Mouse (Mus musculus) layer of hippocampus, postnatal 25 days (tissue): ENCODE results near the gene Gm49325. TPM values are rescaled to one million over a fixed set of nuclear protein-coding genes. Genes with fewer than 3 reads are reported as not detected.
"Not testable (repeated sequence)": the region's sequence is repeated elsewhere in the genome, so short reads cannot be mapped to it uniquely, and the experiment has no call there.

ENCODE experiments used
- DNase-seq, 2 experiments: peaks; one replicate each; pipeline ENCODE4 v3.0.0; 2022; ENCODE audit warnings: mixed read lengths in 2 of 2, low spot score in 1 of 2; ENCODE audit errors: extremely low spot score in 1 of 2
- microRNA-seq, 2 experiments: library from miRNA; unstranded; fragments of <30 nt; microRNA quantifications; one replicate each; pipeline ENCODE4 v1.2.0; 2021
- total RNA-seq, 2 experiments: library from RNA; stranded (reverse); gene quantifications; 2 replicates each; pipeline ENCODE4 v1.2.3; 2021

Gene Gm49325
- total RNA-seq, 2 experiments from 2014 or later, result 29.0 to 29.8 TPM

DNA sequence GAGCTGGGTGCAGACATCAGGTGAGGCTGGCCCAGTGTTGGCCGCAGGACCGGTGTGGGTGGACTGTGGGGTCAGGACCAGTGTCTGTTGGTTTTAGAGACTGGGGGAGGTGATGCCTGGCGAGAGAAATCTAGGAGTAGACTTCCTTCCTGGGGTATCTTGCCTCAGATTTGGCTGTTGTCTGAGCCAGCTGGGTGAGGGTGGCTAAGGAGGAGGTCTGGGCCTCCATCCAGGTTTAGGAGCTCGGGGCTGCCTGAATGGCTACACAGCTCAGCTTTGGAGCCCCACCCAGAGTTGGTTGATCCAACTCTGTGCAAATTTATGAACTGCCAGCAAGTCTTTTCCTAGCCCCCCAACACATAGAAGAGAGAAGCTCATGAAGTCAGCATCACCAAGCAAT is 61.4 kb downstream of the Gm49325 start:
- DNase-seq, result no peak

DNA sequence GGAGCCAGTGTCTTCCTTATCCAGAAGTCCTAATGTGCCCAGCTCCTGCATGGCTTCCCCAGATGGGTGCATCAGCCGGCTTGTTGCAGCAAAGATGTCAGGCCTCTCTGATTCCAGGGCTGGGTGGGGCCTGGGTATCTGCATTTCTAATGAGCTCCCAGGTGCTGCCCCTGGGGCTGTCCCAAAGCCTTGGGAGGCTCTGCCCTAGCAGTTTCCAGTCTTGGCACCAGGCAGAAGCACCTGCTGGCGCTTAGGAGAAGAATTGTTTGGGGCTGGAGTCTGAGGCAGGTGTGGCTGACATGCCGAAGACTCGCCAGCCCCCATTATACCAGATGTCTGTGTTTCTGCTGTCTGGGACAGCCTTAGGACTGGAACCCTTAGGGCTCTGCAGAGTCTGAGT is 64.7 kb downstream of the Gm49325 start:
- DNase-seq, result no peak

DNA sequence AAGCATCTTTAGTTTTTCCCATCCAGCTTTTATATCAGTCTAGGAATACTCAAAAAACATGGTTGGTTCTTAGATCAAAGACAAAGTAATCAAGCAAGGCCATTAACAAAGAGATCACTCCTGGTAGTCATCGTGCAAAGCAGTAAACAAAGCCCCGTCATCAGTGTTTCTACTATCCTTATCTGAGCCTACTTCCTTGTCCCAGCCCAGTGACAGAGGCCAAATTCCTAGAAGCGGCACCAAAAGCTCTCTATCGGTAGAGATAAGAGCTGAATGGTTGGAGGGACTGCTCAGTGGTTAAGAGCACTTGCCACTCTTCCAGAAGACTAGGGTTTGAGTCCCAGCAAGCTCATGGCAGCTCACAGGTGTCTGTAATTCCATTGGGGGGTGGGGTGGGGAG is 65.5 kb downstream of the Gm49325 start:
- no peak for DNase-seq

DNA sequence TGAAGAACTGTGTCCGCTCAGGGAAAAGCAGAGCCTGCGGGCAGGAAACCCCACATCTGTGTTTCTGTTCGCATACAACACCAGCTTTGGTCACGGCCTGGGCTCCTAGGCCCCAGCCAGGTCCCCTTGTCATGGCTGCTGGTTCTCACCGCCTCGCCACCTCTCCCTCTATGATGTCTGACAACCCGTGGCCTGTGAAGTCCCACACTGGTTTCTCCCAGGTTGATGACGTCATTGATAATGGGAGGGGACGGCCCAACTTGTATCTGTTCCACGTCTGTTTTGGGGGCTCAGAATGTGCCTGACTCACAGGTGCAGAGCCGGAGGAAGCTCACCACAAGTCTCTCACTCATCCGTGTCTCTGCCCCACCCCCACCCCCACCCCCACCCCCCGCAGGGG is 67.8 kb downstream of the Gm49325 start:
- no peak for DNase-seq

DNA sequence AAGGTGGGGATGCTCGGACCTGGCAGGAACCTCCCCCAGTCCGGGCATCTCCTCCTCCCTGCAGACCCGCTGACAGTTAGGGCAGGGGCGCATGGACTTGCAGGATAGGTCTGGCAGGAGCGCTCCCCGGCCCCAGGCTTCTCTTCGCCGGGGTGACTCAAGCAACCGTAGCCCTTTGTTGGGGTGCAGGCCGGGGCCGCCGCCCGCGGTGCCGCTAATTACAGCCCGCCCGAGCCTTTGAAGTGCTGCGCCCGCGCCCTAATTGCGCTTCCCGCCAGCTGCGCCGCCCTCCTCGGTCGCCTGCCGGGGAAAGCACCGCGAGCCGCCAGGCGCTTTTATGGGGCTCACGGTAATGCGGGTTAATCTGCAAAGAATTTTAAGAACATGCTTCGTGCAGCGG is 71.6 kb downstream of the Gm49325 start:
- DNase-seq, result no peak

DNA sequence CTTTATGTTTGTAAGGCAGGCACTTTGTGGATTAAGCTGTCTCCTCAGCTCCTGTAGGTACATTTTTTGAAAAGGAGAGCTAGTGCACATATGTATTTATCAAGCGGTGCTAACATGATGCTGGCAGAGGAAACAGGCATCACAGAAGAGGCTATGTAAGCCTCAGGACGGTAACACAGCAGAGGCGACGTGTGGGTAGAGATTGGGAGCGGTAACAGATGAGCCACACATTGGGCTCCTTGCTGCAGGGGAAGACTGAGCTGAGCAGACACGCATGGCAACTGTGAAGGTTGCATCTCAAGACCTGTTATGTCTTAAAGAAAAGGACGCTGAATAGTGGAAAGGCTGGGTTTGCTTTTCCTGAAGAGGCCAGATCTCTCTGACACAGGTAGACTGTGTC is 77.0 kb downstream of the Gm49325 start:
- no peak for DNase-seq

DNA sequence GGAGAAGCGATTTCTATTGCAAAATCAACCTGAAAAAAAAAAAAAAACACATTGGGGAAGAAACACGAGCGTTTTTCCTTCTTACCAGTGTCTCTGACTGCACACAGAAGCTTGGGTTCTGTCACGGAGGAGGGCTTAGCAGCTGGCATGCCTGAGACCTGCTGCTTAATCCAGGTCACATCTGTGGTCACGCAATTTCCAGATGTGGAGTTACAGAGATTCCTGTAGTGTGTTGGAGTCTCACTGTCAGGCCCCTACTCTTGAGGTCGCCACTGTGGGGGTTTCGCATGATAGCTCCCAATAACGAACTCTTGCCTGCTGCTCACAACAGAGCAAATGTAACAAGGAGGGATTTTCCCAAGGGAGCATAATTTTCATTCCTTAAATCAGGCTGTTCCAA is 78.2 kb downstream of the Gm49325 start:
- DNase-seq, result no peak

DNA sequence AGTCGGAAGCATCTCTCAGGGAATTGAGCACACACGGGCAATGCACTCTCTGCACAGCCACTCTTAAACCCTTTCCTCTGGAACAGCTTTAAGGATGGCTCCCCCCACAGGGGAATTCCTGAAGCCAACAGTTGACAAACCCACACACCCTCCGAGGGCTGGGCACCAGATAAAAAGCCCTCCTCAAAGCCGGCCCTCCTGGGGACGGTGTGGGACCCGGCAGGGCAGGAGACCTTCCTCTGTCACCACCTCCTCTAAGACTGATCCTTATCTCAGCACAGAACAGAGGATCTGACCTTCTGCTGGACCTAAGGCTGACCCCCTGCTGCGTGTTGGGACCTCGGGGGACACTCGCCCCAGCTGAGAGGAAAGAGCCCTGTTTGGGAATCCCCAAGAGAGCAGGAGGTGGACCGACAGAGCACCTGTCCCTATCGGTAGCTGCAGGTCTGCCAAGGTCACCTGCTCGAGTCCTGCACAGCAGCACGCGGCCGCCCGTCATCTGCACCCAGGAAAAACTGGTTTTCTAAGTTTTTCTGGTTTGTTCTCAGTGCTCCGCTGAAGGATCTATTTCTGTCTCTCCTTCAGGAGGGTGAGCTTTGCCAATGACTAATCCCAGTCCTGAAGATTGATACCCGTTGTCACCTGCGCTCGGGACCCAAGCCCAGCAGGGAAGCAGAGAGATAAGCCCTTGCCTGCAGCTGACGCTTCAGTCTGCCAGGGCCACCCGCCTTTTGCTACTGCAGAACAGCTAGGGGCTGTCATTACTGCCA is 80.1 kb downstream of the Gm49325 start, which contains the start of gene Tspear:
Gene Tspear, plus strand, starts transcription at position 675 of the 770 bp plus-strand sequence.
- DNase-seq, result no peak

DNA sequence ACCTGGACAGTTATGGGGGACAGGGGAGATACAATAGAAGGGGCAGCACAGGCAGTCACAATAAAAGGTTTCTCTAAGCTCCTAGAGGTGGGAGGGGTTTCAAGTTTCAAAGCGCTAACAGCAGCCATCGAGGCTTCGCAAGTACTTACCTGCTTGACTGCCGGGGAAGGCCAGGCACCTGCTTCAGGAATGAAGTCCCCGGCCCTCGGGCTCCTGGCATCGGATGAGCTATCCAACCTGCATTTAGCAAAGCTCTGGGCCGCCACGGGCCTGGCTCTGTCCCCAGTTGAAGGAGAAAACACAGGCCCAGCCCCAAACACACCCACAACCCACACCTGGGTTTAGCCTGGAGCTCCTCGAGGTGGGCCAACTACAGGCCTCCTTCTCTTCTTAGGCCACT is 81.0 kb downstream of the Gm49325 start:
- no peak for DNase-seq

DNA sequence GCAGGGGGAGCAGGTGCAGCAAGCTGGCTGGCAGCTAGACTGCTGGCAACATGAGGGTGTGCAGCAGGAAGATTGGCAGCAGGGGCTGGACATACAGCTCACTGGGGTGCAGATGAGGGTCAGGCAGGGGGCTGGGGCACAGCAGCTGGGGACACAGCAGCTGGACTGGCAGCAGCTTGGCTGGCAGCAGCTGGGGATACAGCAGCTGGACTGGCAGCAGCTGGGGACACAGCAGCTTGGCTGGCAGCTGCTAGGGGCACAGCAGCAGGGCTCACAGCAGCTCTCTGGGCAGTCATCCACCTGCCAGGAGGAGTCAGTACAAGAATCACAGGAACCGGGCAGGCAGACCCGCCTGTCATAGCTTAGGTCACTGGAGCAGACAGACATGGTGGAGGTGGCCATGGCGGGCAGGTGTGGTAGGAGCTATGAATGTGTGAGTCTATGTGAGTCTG is 84.4 kb downstream of the Gm49325 start, which contains the start of gene Gm19402:
Gene Gm19402, minus strand, starts transcription at position 402 of the 452 bp plus-strand sequence.
- not testable (repeated sequence) for DNase-seq

Small RNA genes within 50 kb of the gene (microRNA-seq; reads per million reads assigned to microRNA genes)
- 9.9 to 65.3 reads per million in 2 experiments for gene Mir1930

Other genes with a start within 250 kb of the Gm49325 start
- gene Adarb1, start 187.9 kb upstream of the Gm49325 start, total RNA-seq, result 100 to 1,000 TPM; 103 to 104 TPM
- 10 to 100 TPM; 32.8 to 33.1 TPM for gene Fam207a, start 90.4 kb upstream of the Gm49325 start, total RNA-seq
- 1 to 10 TPM; 3.4 to 4.1 TPM for gene Itgb2, start 75.9 kb upstream of the Gm49325 start, total RNA-seq
- 10 to 100 TPM; 68.2 to 69.4 TPM for gene Pttg1ip, start 24.5 kb upstream of the Gm49325 start, total RNA-seq
- gene Sumo3, start 100 bp upstream of the Gm49325 start, total RNA-seq, result 100 to 1,000 TPM; 116 to 128 TPM
- gene Ube2g2, start 16.1 kb downstream of the Gm49325 start, total RNA-seq, result 10 to 100 TPM; 69.8 to 88.4 TPM
- gene Tspear, start 80.4 kb downstream of the Gm49325 start, total RNA-seq, result not detected
- gene Gm19402, start 84.6 kb downstream of the Gm49325 start, total RNA-seq, result not detected
- gene Gm9508, start 91.0 kb downstream of the Gm49325 start, total RNA-seq, result not detected
- gene Gm10272, start 100.4 kb downstream of the Gm49325 start, total RNA-seq, result not detected
- gene Gm10024, start 105.3 kb downstream of the Gm49325 start, total RNA-seq, result not detected
- not detected for gene Gm10142, start 109.6 kb downstream of the Gm49325 start, total RNA-seq
- not detected for gene Krtap12-1, start 114.4 kb downstream of the Gm49325 start, total RNA-seq
- not detected for gene Gm10100, start 120.3 kb downstream of the Gm49325 start, total RNA-seq
- gene Gm18596, start 136.4 kb downstream of the Gm49325 start, total RNA-seq, result not detected
- gene Gm9736, start 145.2 kb downstream of the Gm49325 start, total RNA-seq, result not detected
- gene Gm3233, start 153.5 kb downstream of the Gm49325 start, total RNA-seq, result not detected
- gene Gm3238, start 165.1 kb downstream of the Gm49325 start, total RNA-seq, result not detected
- gene Gm7138, start 170.7 kb downstream of the Gm49325 start, total RNA-seq, result not detected
- gene Gm3250, start 176.3 kb downstream of the Gm49325 start, total RNA-seq, result not detected
- not detected for gene Gm7137, start 182.0 kb downstream of the Gm49325 start, total RNA-seq
- gene Gm9639, start 188.9 kb downstream of the Gm49325 start, total RNA-seq, result not detected
- not detected for gene Gm19668, start 192.9 kb downstream of the Gm49325 start, total RNA-seq
- gene Gm9507, start 205.6 kb downstream of the Gm49325 start, total RNA-seq, result not detected
- gene Gm2696, start 208.5 kb downstream of the Gm49325 start, total RNA-seq, result not detected
- not detected for gene Krtap10-4, start 220.9 kb downstream of the Gm49325 start, total RNA-seq
- gene Krtap10-10, start 229.8 kb downstream of the Gm49325 start, total RNA-seq, result not detected
- gene Gm36176, start 240.6 kb downstream of the Gm49325 start, total RNA-seq, result not detected
- not detected for gene Gm10318, start 246.7 kb downstream of the Gm49325 start, total RNA-seq